Mouse (Mus musculus): Measurements from ENCODE around the gene Cpxm1.
"Not testable (repeated sequence)": the region's sequence is repeated elsewhere in the genome, so short reads cannot be mapped to it uniquely, and the experiment has no call there.

Gene Cpxm1

GRCm38 (mm10) chr2:130401891-130402290, 4.5 kb upstream of the Cpxm1 start:
- no peak for DNase-seq

GRCm38 (mm10) chr2:130400046-130400445, 2.7 kb upstream of the Cpxm1 start:
- no peak for DNase-seq

GRCm38 (mm10) chr2:130398091-130398490, 717 bp upstream of the Cpxm1 start:
- DNase-seq, result no peak

- DNase-seq, result no peak
These were observed 1.7 kb downstream of the Cpxm1 start for GRCm38 (mm10) chr2:130395696-130396095.

- no peak for DNase-seq
These were observed 4.5 kb downstream of the Cpxm1 start for GRCm38 (mm10) chr2:130392836-130393235.

GRCm38 (mm10) chr2:130390993-130391625, 6.3 kb downstream of the Cpxm1 start:
- no peak for DNase-seq

- no peak for DNase-seq
These were observed 8.6 kb downstream of the Cpxm1 start for GRCm38 (mm10) chr2:130388796-130389195.

- peak in 1 of 2 experiments; percentile 50 for DNase-seq
These were observed 11.2 kb downstream of the Cpxm1 start for GRCm38 (mm10) chr2:130386212-130386611.

- DNase-seq, result no peak
These were observed 13.5 kb downstream of the Cpxm1 start for GRCm38 (mm10) chr2:130383895-130384294.

GRCm38 (mm10) chr2:130383205-130383604, 14.2 kb downstream of the Cpxm1 start:
- no peak for DNase-seq

- DNase-seq, result no peak
These were observed 22.4 kb downstream of the Cpxm1 start for GRCm38 (mm10) chr2:130374951-130375350.

- not testable (repeated sequence) for DNase-seq
These were observed 24.3 kb downstream of the Cpxm1 start for GRCm38 (mm10) chr2:130373026-130373425.

GRCm38 (mm10) chr2:130367386-130367785, 30.0 kb downstream of the Cpxm1 start:
- DNase-seq, result no peak

- DNase-seq, result peak; percentile 23 to 41
These were observed 31.9 kb downstream of the Cpxm1 start for GRCm38 (mm10) chr2:130365211-130366094.

- DNase-seq, result peak; percentile 46 to 60
These were observed 34.8 kb downstream of the Cpxm1 start for GRCm38 (mm10) chr2:130362511-130363026.

GRCm38 (mm10) chr2:130358852-130359251, 38.5 kb downstream of the Cpxm1 start:
- DNase-seq, result no peak

GRCm38 (mm10) chr2:130357551-130357950, 39.8 kb downstream of the Cpxm1 start:
- no peak for DNase-seq

- peak; percentile 11 to 63 for DNase-seq
These were observed 43.5 kb downstream of the Cpxm1 start for GRCm38 (mm10) chr2:130353889-130354288.

- DNase-seq, result no peak
These were observed 44.0 kb downstream of the Cpxm1 start for GRCm38 (mm10) chr2:130353411-130353810.

GRCm38 (mm10) chr2:130351758-130352339, 45.5 kb downstream of the Cpxm1 start:
- no peak for DNase-seq

- no peak for DNase-seq
These were observed 47.0 kb downstream of the Cpxm1 start for GRCm38 (mm10) chr2:130350376-130350775.

- DNase-seq, result no peak
These were observed 56.2 kb downstream of the Cpxm1 start for GRCm38 (mm10) chr2:130341220-130341580.
